Mouse (Mus musculus): Measurements from ENCODE around the gene Aig1.

The Aig1 gene

DNA sequence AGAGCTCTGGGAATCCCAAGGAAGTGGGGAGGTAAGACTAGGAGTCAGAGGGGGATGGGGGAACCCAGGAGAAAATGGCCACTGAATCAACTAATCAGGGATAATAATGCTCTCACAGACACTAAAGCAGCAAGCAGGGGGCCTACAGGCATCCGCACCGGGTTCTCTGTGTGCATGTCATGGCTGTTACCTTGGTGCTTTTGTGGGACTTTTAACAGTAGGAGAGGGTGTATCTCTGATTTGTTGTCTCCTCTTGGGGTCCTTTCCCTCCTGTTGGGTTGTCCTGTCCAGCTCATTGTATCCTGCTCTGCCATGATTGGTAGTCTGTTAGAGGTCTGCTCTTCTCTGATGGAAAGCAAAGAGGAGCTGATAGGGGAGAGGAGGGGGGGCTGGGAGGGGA is 19.6 kb downstream of the Aig1 start:
- no peak for DNase-seq

DNA sequence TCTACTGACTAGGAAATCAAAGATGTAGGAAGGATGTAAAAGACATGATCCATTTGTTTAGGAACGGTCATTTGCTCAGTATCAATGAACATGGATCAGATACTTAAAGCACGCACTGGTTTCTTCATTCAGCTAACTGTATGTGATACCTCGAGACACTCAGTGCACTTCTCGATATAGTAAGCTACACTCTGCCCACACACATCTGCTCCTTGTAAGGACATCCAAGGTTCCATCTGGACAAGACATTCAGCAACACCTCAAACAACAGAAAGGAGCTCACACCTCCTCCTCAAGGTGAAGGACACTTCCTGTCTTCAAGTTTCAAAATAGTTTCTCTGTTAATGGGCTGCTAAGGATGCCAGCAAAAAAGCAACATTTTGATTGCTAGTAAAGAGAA is 23.9 kb downstream of the Aig1 start:
- DNase-seq = no peak

DNA sequence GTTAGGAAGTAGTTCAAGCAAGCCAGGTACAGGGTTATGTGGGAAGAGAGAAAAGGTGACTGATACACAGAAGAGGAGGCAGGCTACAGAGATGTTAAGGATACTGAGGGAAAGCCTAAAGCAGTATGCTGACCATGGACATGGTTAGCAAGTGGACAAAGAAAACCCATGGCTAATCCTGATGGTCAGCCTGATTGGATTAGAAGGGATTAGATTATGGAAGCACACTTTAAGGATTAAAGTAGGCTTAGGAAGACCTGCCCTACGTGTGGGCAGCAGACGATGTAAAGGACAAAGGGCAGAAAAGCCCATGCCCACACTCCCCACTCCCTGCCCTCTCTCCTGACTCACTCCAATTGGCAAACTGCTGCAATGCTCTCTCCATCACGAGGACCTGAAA is 25.0 kb downstream of the Aig1 start:
- no peak for DNase-seq

DNA sequence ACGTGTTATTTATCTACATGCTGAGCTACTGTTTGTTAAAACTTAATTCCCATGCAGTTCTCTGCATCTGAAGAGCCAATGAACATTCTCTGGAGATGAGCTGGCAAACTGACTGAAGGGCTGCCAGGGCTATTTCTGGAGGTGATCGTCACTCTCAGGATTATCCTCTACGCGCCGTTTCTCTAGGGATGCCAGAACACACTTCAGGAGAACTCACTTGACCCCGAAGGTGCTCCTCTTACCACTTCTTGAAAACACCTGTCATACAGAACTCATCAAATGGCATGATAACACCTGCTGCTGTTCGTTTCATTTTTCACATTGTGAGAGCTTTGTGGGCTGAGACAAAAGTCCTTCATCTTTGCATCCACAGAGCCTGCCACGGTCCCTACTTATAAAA is 25.9 kb downstream of the Aig1 start:
- no peak for DNase-seq

DNA sequence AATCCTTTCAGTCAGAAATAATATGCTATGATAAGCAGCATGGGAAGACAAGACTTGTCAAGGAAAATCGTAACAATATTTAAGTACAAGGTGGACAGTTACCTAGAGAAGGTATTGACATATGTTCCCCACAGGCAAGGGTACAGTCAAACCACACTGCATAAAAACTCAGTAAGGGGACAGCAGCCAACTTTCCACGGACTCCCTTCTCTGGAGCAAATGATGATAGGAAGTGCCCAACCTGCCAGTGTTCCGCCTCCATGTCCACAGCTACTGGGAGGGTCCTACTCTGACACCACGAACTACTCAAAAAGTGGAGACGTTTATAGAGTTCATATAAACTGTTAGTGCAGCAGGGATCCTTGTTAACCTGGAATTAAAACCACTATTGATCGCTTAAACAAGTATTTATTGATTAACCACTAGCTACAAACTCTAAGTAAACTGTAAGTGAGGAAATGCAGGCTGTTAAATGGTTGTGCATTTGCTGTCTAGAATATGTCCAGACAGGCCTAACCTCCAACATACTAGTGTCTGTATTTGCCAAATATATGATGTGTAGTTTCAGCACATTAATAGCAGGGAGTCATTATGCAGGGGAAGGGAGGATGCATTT is 30.2 kb downstream of the Aig1 start:
- no peak for DNase-seq

DNA sequence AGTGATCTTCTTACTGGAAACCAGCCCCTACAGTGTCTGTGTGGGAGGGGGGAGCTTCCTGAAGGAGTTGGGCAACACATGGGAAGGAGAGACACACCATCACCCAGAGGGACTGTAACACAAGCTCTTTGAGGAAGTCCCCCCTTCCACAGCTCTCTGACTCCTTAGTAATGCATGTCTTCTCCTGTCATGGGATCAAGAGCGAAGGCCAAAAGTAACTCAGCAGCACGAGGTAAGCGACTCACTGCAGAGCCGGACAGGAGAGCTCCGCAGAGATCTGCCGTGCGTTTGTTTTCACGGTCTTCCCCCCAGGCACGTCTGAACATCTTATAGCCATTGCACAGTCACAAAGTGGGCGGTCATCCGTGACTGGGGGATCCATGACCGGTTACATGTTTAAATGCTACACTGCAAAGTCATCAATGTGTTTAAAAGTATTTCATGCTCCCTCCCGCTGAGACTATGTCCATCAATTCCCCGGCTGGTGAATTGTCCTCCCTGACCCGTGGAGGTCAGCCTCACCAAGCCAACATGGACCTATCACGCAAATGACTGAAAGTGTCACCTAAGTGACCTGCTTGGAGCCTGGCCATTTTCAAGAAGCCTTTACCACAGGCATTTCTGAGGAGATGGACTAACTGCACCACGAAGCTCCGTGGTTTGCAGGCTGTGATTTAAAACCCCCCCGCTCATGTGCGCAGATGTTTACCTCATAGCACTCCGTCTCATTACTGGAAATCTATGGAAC is 30.9 kb downstream of the Aig1 start:
- DNase-seq = no peak

DNA sequence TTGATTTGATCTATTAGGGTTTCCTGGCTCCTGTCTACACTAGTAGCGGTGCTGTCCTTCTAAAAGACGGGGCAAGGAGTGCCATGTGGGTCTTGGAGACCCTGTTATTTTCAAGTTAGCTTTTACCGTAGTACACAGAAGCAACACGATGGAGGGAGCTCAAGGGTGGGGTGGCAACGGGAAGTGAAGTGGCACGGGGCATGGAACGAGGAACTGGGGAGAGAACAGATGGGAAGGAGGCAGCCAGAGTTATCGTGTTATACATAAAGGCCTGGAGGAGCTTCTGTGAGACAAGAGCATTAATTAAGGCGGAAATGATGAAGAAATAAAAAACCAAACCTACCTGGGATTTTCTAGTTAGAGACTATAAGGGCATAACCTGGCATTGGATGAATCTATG is 31.8 kb downstream of the Aig1 start:
- no peak for DNase-seq

DNA sequence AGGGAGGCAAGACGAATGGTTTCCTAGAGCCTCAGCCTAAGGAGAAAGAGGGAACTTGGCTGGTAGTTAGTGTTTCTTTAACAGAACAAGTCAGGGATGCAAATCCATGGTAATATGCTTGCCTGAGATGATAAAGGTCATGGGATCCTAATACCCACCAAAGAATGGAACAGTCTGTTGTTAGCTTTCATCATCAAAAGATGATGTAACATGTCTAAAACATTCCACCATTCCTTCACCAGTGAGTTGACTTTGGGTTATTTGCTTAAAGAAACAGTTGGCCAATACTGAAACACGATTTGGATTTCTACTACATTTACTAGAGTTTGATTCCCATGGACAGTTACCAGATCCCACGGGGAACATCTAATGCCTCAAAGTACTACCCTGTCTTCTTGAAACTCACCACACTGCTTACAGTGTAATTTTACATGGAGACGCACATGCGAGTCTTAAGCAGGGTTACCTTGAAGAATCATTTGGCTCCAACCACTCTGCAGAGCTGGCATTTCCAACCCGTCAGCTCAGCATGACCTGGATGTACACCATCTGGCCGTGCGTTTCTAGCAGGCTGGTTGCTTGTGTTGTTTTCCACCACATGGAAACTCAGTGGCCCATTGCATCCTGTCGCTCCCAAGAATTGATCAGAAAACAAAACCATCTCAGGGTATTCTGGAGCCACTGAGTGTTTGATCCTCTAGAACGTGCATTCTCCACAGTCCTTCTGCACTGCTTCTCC is 32.9 kb downstream of the Aig1 start:
- no peak for DNase-seq

DNA sequence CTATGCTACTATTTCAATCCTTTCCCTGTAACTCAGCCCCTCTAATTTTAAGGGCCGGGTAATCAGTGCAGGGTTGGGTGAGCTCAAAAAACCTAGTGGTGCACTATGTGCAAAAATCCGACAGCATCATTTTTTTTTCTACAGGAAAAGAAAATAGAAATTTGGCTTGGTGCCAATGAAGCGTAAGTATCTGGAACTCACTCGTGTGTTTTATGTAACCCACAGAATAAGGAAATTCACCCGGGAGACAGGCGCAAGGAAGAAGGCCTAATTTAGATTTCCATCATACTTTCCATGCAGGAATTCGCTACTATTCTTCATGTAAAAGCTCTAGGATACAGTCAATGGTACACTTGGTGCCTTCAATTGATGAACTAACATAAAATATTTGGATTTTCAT is 34.7 kb downstream of the Aig1 start:
- DNase-seq = no peak

DNA sequence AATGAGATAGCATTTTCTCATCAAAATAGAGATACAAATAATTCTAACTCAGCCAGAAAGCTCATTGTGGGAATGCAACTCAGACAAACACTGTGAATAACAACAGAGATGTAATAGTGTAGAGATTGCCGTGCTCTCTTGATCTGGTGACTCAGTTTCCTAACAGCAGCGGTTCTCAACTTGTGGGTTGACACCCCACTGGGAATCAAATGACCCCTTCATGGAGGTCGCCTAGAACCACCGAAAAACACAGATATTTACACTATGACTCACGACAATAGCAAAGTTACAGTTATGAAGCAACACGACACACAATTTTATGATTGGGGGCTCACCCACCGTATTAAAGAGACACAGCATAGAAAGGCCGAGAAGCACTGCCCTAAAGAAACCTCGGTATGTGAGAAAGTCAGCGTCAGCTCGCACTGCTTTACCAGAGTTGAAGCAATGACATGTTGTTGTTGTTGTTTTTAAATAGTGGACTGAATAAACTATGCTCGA is 35.7 kb downstream of the Aig1 start:
- DNase-seq = no peak

DNA sequence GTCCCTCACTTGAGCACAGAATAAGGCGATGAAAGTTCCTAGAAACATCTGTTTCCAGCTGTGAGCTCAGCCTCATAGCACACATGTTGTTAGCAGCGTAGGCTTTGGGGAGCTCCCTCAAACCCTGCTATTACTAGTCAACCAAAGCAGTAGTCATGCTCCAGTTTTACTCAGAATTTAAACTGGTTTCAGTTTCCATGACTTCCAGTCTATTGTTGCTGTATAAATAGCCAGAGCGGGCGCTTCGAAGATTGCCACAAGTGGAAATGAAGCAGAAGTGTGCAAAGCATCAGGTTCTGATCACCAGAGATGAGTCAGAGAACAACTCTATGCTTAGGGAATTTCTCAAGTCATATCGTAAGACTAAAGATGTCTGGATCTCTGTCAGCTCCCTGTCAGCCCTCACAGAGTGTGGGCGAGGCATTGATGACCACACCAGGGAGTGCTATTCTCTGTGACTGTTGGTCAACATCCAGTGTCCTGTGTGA is 36.2 kb downstream of the Aig1 start:
- DNase-seq = no peak

DNA sequence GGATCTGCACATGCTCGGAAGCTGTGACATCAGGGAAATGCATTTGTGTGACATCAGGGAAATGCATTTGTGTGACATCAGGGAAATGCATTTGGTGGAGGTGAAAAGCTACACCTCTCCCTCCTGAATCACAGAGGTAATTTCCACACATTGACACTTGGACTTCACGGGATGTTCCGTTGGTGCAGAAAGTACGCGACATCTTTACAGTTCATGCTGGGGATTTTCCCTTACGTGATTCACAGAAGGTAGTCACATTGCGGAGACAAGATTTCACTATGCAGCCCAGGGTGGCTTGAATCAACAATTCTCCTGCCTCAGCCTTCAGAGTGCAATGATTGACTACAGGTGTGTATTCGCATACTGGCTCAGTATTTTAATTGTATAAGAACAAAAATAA is 41.6 kb downstream of the Aig1 start:
- no peak for DNase-seq

DNA sequence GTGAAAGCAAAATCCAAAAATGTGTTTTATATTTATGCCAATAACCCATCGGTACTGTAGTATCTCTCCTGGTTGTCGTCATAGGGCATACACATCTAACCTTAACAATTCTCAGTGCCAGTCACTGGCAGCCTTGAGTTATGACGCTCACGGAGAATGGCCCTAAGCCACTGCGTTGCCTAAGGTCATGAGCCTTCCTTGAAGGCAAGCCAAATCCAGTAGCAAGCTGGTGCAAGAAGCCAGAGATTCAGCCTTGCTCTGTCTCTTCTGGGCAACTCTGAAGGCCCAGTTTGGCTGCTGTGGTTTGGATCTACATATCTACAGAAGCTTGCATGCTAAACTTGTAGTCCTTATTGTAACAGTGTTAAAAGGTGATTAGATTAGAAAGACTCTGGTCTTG is 55.2 kb downstream of the Aig1 start:
- DNase-seq = no peak

DNA sequence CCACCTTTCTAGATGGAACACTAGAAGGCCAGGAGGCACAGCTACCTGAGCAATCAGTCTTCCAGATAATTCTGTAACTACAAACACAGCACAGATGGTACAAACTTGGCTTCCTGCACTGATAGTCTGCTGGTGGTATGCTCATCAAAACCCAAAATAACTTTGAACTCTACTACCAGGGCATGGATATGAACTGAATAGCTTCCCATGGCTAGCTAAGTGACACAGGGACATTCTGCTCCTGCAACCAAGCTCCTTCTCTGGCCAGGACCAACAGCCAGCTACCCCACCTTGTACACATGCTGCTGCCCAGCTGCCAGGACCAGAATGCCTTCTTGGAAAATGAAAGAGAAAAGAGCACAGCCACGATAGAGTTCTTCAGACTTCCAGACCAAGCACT is 60.5 kb downstream of the Aig1 start:
- DNase-seq = no peak

DNA sequence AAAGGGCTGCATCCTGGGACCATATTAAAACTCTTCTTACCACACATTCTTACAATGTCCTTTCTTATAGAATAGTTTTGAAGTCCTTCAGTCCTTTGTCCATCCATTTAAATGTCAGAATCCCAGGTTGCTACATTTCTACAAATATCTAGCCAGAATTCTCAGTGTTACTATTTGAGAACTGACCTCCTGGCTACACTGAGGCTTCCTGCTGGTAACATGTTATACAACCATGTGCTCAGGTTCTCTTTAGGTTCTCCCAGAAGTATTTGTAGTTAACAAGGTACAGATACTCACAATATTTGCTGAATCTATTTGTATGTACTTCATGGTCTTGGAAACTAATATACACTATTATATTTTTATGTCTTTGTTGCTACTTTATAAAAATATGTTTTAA is 62.0 kb downstream of the Aig1 start:
- DNase-seq = no peak

DNA sequence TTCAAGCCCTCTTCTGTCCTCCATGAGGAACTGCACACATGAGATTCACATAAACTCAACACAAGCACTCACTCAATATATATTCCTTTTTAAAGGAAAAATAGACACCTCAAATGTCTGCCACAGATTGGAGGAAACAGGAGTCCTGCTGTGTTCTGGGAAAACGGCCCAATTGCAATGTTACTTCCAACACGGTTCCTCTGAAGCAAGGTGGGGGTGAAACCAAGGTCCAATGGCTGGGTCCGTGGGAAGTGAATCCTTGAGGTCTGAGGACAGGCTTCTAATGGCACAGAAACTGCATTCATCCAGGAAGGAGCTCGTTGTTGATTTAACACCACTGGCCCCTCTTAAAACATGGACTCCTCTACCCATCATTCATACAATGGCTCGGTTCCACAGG is 67.5 kb downstream of the Aig1 start:
- no peak for DNase-seq

DNA sequence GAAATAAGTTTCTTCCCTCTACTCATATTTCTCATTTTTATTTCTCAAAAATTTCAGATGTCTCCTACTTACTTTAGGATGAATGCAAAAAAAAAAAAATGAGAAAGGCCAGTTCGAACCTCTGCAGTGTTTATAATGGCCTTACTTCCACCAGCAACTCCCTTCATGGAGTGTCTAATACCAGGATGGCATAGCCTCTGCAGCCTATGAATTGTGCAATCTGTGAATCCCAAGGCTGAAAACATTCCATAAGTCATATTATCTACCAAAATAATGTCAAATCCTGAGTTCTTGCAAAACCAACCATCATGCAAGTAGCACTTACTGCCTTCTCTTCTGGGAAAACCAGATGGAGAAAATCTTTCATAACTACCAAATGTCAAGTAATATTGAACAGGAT is 75.3 kb downstream of the Aig1 start:
- no peak for DNase-seq

DNA sequence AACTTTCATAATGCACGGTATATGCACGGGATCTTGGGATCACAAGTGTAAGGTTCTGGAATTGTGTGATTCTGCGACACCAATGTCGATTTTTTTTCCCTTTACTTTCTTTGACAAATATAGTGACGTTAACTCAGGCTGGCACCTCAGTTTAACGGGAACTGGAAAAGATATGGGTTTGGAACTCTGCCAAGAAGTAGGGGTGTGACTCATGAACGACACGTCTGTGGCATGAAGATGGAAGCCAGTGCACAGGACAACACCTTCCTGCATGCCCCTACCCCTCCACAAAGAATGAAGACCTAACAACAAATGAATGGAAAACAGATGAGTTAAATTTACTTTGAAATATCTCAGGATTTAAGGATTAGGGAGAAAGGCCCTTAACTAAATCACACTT is 76.0 kb downstream of the Aig1 start:
- no peak for DNase-seq

DNA sequence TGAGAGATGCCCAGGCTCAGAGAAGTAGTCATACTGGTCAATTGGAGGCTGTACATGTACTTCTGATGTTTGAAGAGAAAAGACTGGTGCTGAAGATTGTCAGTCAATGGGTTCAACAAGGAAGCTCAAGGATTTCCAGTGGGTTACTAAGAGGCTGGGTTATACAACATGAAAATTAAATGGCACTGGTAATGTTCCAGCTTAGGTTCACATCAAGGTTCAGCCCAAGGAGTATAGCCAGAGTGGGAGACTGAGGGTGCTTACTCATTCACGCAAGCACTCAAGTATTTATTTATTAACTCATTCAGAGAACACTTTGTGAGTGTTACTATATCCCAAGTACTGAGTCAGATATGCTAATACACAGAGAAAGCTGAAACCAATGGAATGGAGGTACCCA is 79.2 kb downstream of the Aig1 start:
- no peak for DNase-seq

DNA sequence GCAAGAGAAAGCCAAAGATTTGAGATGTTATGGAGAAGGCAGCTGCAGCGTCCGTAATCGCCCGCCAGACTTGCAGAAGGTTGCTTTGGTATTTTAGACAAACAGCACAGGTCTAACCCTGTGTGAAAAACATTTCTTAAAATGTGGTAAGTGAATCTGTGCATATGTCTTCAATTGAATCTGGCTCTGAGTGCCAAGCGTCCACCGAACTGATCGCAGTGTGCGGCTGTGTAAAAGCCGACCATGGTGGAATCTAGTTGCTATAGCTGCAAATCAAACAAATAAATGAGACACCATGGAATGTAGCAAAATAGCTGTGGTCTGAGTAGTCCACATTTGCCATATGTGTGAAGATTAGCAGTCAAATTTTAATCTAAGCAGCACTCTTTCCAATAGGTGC is 80.7 kb downstream of the Aig1 start:
- no peak for DNase-seq

DNA sequence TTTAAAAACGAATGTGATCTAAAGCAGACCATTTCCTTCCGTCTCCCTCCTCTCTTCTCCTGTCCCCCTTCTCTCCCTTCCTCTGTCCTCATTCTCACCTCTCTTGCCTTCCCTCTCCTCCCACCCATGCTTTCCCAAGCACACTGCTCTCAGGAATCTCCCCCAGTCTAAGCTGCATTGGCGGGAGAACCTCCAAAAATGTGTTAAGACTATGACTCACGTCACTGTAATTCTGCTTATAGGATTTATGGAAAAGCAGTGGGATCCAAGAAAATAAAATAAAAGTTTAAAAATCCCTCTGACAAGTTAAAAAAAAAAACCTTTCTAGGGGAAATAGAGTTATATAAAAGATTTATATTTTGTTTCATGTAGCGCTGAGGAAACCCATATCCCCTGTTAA is 86.0 kb downstream of the Aig1 start:
- DNase-seq = no peak

DNA sequence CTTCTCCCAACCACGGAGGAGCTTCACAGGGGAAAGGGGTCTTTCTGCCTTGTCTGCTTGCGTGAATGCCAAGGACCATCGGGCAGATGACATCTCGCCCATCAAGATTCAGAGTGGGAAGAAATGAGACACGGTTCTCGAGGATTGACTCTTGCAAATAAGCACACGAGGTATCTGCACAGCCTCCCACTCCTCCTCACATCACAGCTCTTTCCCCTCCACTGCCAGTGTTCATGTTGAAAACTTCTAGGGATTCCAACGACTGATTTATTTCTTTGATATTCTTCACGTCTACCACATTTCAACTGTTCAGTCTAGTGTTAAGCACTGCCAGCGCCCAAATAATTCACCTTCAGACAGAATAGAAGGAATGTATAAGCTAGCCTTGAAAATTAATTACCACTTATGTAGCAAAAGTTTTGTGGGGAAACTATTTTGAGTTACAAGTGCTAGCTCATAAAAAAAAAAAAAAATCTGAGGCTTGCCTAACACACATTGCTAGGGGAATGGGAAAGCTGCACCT is 86.5 kb downstream of the Aig1 start:
- no peak for DNase-seq

DNA sequence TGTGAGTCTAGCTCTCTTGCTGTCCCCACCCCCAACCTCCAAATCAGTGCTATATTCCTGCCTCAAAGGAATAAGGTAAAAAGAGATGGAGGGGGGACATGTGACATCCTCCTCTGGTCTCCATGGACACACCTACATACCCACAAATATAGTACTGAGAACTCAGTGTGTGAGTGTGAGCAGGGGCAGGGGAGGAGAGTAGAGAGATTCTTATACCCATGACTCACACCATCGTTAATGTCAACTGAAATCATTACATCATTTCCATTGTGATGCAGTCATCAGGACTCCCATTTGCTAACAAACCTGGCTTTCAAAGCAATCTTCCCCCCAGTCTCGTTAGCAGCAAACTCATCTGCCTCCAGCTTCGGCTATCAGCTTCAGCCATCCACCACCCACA is 92.8 kb downstream of the Aig1 start:
- DNase-seq = no peak

DNA sequence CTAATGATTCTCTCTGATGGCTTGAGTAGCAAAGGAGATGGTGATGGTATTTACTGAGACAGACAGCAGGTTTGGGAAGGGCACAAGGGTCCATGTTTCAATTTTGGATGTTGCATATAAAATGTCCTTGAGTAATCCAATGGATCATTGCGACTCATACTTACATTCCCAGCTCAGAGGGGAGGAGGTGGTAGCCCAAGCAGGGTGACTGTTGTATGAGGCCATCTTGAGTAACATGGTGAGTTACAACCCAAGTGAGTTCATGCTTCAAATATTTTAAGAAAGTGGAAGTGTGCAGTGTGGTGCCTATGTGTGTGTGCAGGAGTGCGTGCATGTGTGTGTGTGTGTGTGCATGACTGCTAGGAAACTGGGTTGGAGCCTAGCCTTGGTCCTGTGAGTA is 93.4 kb downstream of the Aig1 start:
- DNase-seq = no peak
